Mouse (Mus musculus) heart, postnatal 0 days (tissue): ENCODE data around the gene Tbxa2r. TPM values are rescaled to one million over a fixed set of nuclear protein-coding genes. Genes with fewer than 3 reads are reported as not detected.

Experiments used
- ATAC-seq: fragments of 200-750 bp; cut with Nextera tagmentation; 2 replicates; pipeline ENCODE4 v1.8.0; 2017; ENCODE audit warnings: low read depth, moderate number of reproducible peaks, moderate library complexity; ENCODE audit not compliant: insufficient read depth
- DNase-seq: peaks from one replicate; pipeline ENCODE4 v3.0.0-alpha.2; 2016; ENCODE audit warnings: low spot score
- H3K27ac ChIP-seq: fragments of 300-500 bp; sonication (generic); 2 replicates; pipeline ENCODE4 v1.5.1; 2014; ENCODE audit warnings: low read depth, mild to moderate bottlenecking
- H3K27me3 ChIP-seq: fragments of 300-500 bp; sonication (generic); 2 replicates; pipeline ENCODE4 v1.6.1; 2014; ENCODE audit warnings: low read length, mixed read lengths; ENCODE audit not compliant: control insufficient read depth, insufficient read depth
- H3K36me3 ChIP-seq: fragments of 300-500 bp; sonication (generic); replicated peaks from 2 replicates; pipeline ENCODE4 v1.6.1; 2014; ENCODE audit warnings: low read length, mixed read lengths; ENCODE audit not compliant: control insufficient read depth, insufficient read depth
- H3K4me1 ChIP-seq: fragments of 300-500 bp; sonication (generic); 2 replicates; pipeline ENCODE4 v1.6.1; 2014; ENCODE audit warnings: antibody characterized with exemption; ENCODE audit not compliant: control insufficient read depth, insufficient read depth
- H3K4me2 ChIP-seq: fragments of 300-500 bp; sonication (generic); 2 replicates; pipeline ENCODE4 v1.6.1; 2014; ENCODE audit warnings: low read depth, mild to moderate bottlenecking, low read length, moderate library complexity
- H3K4me3 ChIP-seq: fragments of 300-500 bp; sonication (generic); 2 replicates; pipeline ENCODE4 v1.5.1; 2014; ENCODE audit warnings: low read depth, low read length
- H3K9ac ChIP-seq: fragments of 300-500 bp; sonication (generic); replicated peaks from 2 replicates; pipeline ENCODE4 v1.6.1; 2014; ENCODE audit warnings: low read depth, low read length, mixed read lengths
- H3K9me3 ChIP-seq: fragments of 300-500 bp; sonication (generic); replicated peaks from 2 replicates; pipeline ENCODE4 v1.6.1; 2016; ENCODE audit warnings: low read length; ENCODE audit not compliant: control insufficient read depth
- CTCF ChIP-seq: IDR thresholded peaks from 2 replicates; pipeline ENCODE4 v1.5.1; 2016; ENCODE audit warnings: antibody characterized with exemption, control low read depth, low read depth
- EP300 ChIP-seq: IDR thresholded peaks from 2 replicates; pipeline ENCODE4 v1.6.1; 2016; ENCODE audit warnings: antibody characterized with exemption, low read depth
- WGBS: fragments of 180-500 bp; shearing (Covaris S2); extraction: QIAGEN DNeasy Blood & Tissue Kit; methylation state at CpG from one replicate; pipeline ENCODE4 v1.1.7; 2014; 5-methylcytosine and 5-hydroxymethylcytosine counted together
- polyA plus RNA-seq: library from polyadenylated mRNA; unstranded; fragments of >200 nt; fragmentation: Nextera tagmentation; extraction: Ambion mirVana; gene quantifications from 2 replicates; pipeline ENCODE4 v1.2.1, GENCODE M21; 2015
- total RNA-seq: library from RNA; depleted of rRNA; stranded (reverse); fragments of >200 nt; gene quantifications from 2 replicates; pipeline ENCODE4 v1.2.3, GENCODE M21; 2014; ENCODE audit warnings: low replicate concordance

Gene Tbxa2r
- total and polyA plus RNA-seq, 2 experiments from 2014 or later, result 4.7 to 6.3 TPM

DNA sequence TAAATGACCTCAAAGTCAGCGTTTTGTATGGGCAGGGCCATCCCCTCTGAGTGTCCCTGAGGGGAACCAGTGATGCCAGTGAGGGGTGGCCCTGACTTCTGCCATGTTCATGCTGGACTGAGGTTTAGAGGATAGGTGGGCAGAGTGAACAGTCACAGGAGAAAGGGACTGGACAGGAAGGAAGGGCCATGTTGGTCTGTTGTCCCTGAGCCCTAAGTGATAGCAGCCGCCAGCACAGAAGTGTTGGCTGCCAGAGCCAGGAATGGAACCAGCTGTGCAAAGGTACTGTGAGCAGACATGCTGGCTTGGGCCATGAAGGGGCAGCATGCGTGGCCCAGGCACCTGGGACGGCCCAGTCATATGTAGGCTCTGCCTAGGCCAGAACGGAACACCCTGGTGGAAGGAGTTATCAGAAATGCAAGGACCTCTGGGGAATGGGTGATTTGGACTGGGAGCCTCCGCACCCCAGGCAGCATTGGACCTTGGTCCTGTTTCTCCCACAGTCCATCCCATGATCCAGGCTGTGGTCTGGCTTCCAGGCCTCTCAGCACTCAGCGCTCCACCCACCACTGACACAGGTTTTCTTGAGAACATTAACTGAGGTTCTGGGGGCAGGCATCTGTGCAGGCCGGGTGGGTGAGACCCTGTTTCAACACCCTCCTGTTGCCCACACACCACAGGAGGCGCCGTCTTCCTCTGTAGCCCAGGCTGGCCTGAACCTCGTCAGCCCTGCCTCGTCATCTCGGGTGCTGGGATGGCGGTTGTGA lies 28.8 kb upstream of the Tbxa2r start:
- 76% methylated on average over 14 of the region's 14 CpGs for WGBS
- 0 out of 2 replicates have a peak overlapping the region, but pooled peaks have one; percentile 82 for H3K27ac ChIP-seq

DNA sequence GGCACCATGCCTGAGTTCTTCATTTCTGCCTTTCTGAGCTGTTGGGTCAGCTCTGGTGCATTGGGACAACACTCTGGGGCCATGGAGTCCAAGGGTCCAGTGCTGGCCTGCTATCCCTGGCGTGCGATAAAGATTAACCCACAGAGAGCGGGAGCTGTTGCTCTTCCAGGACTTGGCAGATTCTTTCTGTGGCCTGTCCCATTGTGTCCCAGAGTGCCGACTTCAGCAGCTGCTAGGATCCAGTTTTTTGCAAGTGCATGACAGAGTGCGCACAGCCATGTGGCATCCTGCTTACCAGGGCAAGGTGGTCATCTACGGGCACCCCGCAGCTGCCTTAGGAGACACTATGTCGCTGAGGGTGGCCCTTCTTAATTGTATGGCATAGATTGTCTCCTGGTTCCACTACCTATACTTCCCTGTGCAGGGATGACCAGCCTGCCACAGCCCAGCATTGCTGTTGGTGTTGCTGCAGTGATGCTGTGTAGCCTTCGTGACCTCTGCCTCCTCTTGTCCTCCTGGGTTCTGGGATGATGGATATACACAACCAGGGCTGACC lies 28.1 kb upstream of the Tbxa2r start:
- H3K9me3 ChIP-seq, result no peaks in the 10 kb centered on the region
- no peaks in the 10 kb centered on the region for H3K27me3 ChIP-seq
- DNase-seq (no peak), ATAC-seq (no peak)
- H3K4me3 ChIP-seq, result no peak overlapping the region
- 75% methylated on average over 9 of the region's 9 CpGs for WGBS
- no peak for TF ChIP-seq CTCF
- H3K4me2 ChIP-seq, result no peak overlapping the region
- peaks cover 62% of the 10 kb centered on the region for H3K4me1 ChIP-seq
- no peak overlapping the region for H3K27ac ChIP-seq
- H3K9ac ChIP-seq, result no peak overlapping the region
- H3K36me3 ChIP-seq, result no peaks in the 10 kb centered on the region

More for the DNA sequence above, 28.8 kb upstream of the Tbxa2r start:
- Histone ChIP-seq H3K27me3 (no peaks in the 10 kb centered on the region), H3K36me3 (no peaks in the 10 kb centered on the region), H3K9me3 (no peaks in the 10 kb centered on the region), H3K4me2 (no peak overlapping the region), H3K4me3 (no peak overlapping the region), H3K4me1 (peaks cover 63% of the 10 kb centered on the region), H3K9ac (0 out of 2 replicates have a peak overlapping the region, but pooled peaks have one; percentile 8)
- DNase-seq (no peak), ATAC-seq (no peak)
- no peak for TF ChIP-seq CTCF
- no peak for TF ChIP-seq EP300

DNA sequence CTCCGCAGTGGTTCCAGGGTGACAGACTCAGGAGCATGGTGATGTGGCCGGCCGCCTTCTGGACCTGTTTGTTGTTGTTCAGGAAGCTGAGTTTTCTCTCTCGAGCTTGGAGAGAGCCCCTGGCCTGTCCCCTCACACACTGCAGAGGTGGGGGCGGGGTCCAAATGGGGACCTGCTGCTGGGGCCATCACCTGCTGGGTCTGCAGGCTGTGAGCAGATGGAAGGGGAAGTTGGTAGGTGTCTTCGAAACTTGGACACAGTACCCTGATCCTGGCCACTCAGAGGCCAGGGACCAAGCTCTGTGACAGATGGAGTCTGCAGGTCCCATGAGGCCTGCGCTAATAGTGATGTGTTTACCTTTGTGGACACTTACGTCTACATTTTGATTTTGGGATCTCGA lies 27.2 kb upstream of the Tbxa2r start:
- Histone ChIP-seq H3K36me3 (peaks cover 8% of the 10 kb centered on the region), H3K4me2 (no peak overlapping the region), H3K9me3 (no peaks in the 10 kb centered on the region), H3K4me1 (peaks cover 57% of the 10 kb centered on the region), H3K4me3 (no peak overlapping the region), H3K27ac (no peak overlapping the region), H3K27me3 (no peaks in the 10 kb centered on the region), H3K9ac (no peak overlapping the region)
- WGBS, result 78% methylated on average over 9 of the region's 9 CpGs
- TF ChIP-seq CTCF (no peak), EP300 (no peak)
- ATAC-seq, result no peak
- DNase-seq, result no peak

DNA sequence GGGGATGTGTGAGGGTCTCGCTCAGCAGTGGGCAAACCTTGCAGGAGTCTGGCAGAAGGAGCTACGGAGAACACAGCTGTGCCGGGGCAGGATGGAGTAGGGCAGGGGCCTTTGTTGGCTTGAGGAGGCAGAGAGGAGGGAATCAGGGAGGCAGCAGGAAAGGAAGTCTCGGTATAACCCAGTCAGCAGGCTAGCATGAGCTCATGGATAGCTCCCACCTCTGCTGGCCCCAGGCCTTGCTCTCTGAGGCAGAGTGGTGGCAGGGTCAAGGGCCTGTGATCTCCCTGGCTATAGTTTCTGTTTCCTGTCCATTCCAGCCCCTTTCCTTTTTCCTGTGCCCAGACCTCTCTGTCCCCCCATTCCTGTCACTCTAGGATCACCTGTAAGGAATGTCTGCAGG lies 26.2 kb upstream of the Tbxa2r start:
- 57% methylated on average over 4 of the region's 4 CpGs for WGBS
- H3K4me3 ChIP-seq, result 0 out of 2 replicates have a peak overlapping the region, but pooled peaks have one; percentile 4
- no peaks in the 10 kb centered on the region for H3K9me3 ChIP-seq
- no peak for DNase-seq
- ATAC-seq, result no peak
- no peaks in the 10 kb centered on the region for H3K27me3 ChIP-seq
- peaks cover 55% of the 10 kb centered on the region for H3K4me1 ChIP-seq
- peak overlapping the region; percentile 45 for H3K4me2 ChIP-seq
- peak overlapping the region; percentile 17; the same call in 1 of the 2 replicates for H3K9ac ChIP-seq
- no peak for TF ChIP-seq EP300
- no peak for TF ChIP-seq CTCF
- peak overlapping the region; percentile 74 for H3K27ac ChIP-seq
- H3K36me3 ChIP-seq, result peaks cover 17% of the 10 kb centered on the region

DNA sequence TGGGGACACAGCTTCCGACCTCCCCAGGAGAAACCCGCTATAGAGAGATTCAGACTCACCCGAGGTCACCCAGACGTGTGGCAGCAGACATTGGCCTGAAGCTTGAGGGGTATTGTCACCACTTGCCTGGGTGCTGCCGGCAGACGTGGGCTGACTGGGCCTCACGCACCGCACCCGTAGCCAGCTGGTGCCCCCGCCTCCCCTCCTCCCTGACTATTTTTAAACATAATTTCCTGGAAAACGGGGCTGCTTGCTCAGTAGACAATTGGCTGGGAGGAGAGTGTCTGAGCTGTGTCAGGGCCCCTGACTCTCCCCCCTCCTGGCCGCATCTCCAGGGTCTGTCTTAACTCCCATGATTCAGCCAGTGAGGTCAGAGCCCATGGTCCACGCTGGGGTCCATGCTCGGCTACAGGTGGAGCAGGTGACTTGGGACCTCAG lies 25.7 kb upstream of the Tbxa2r start:
- H3K27me3 ChIP-seq, result no peaks in the 10 kb centered on the region

More for the DNA sequence above, 25.7 kb upstream of the Tbxa2r start:
- Histone ChIP-seq H3K36me3 (peaks cover 22% of the 10 kb centered on the region), H3K4me2 (peak overlapping the region; percentile 45), H3K27ac (peak overlapping the region; percentile 74), H3K4me1 (peaks cover 50% of the 10 kb centered on the region), H3K9ac (peak overlapping the region; percentile 17; the same call in 1 of the 2 replicates), H3K9me3 (no peaks in the 10 kb centered on the region), H3K4me3 (0 out of 2 replicates have a peak overlapping the region, but pooled peaks have one; percentile 4)
- WGBS, result 10% methylated on average over 14 of the region's 14 CpGs
- ATAC-seq (peak; percentile 68), DNase-seq (peak; percentile 60)
- TF ChIP-seq CTCF (no peak), EP300 (no peak; the same call in 1 of the 2 replicates)
